Mouse (Mus musculus) neural tube, postnatal 0 days (tissue): ENCODE measurements around the gene Fmo1. TPM values are rescaled to one million over a fixed set of nuclear protein-coding genes. Genes with fewer than 3 reads are reported as not detected.

ENCODE experiments used
- polyA plus RNA-seq: library from polyadenylated mRNA; unstranded; fragments of >200 nt; fragmentation: Nextera tagmentation; extraction: Ambion mirVana; gene quantifications from 2 replicates; pipeline ENCODE4 v1.2.1, GENCODE M21; 2015

The Fmo1 gene
- 27.9 and 31.3 TPM in 2 replicates for polyA plus RNA-seq

DNA sequence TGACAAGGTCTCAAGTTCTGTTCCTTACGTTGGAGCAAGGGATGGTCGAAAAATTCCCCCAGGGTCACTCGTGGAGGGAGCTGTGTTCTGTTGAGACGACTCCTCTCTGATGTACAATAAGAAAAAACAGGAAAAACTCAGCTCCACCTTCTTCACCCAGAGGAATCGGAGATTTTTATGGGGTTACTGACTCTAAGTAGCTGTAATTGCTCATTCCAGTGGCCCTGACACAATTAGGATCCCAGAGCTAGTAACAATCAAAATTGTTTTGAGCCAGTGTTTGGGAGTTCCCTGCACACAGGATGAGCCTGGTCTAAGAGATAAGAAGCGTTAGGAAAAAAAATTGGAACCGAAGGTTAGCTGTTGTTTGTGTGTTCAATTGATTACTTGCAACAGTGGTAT, at the start of gene Fmo1:
Gene Fmo1 (minus strand): TSS at position 331 of the 402 bp plus-strand sequence.

DNA sequence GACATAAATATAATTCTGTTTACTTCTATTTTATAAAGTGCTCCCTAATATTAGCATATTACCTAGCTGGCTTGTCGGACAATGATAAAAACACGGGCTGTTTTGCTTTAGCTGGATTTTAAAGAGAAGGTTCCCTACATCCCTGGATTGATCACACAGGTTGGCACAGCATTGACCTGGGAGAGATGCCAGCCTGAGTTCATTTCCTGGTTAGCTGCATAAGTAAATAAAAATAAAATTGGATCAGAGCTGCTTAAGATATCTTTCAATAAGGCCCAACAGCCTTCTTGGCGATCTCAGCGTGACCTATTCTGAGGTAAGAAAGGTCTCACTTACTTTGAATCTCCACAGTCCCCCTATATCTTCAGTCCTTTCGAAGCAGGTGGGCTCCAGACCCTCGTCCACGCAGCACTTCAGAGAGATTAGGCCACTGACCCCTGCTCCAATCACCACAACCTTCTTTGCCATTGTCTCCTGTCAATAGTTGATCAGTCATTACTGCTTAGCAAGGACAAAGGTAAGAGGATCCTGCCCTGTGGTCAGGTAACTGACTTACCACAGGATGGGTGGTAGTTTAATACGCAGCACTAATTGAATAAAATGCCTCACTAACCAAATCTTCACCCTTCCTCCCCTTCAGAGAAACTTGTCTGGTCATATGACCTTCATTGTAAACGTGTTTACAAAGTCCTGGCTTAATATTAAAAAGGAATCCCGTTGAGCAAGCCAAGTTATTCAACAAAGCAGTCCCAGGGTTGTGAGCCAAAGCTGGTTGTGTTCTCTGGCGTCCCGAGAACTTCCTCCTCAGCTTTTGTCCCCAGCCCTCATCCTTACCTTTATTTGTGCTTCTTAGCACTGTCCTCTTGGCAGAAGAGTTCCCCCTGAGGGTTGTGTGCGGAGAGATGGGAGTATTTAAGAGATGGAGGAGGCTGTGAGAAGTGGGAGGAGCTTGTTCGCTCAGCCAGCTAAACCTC, 31.7 kb upstream of the Fmo1 start, which contains the start of gene Fmo2:
Gene Fmo2 (minus strand): TSS at position 889 of the 974 bp plus-strand sequence.

DNA sequence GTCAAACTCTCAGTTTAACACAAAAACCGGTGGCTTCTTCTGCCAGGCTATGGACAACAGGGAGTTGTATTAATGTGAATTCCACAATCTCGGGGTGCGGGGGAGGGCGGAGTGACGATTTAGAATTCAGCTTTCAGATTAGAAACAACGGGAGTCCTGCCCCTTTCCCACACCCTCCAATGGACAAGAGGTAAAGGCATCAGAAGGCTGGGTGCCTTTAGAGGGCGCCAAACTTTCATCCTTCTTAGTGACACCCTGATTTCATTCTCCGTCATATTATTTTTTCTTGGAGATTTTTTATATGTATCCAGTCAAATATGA, 52.6 kb downstream of the Fmo1 start, which contains the start of gene Fmo4:
Gene Fmo4 (minus strand): TSS at position 137 of the 321 bp plus-strand sequence.

Other genes with a start within 250 kb of the Fmo1 start
- 0.23 and 0.32 TPM in 2 replicates for gene Myoc, start 227.5 kb downstream of the Fmo1 start, polyA plus RNA-seq
- gene Myocos, start 208.4 kb downstream of the Fmo1 start, polyA plus RNA-seq: not detected in 2 replicates
- gene Prrc2c, start 126.1 kb downstream of the Fmo1 start, polyA plus RNA-seq: 139 and 148 TPM in 2 replicates
- gene Fmo4, start 52.6 kb downstream of the Fmo1 start, polyA plus RNA-seq: 0.57 and 0.80 TPM in 2 replicates
- gene Fmo2, start 32.1 kb upstream of the Fmo1 start, polyA plus RNA-seq: 0.27 and 0.29 TPM in 2 replicates
- gene Fmo6, start 70.9 kb upstream of the Fmo1 start, polyA plus RNA-seq: not detected in 2 replicates
- not detected in 2 replicates for gene Fmo3, start 117.9 kb upstream of the Fmo1 start, polyA plus RNA-seq
- not detected in 2 replicates for gene Mroh9, start 219.1 kb upstream of the Fmo1 start, polyA plus RNA-seq